Mouse (Mus musculus): ENCODE results near the gene Fam102b. TPM values are rescaled to one million over a fixed set of nuclear protein-coding genes. Genes with fewer than 3 reads are reported as not detected.
A peak's percentile ranks its signal among the peaks of the same experiment; 100 is the strongest.

Fam102b gene
- total RNA-seq (2021): 1 to 10 TPM; 6.3 to 7.4 TPM
- long read RNA-seq, experiment 1, partial matches to known transcripts: 1 of 2 reads
- long read RNA-seq, experiment 1, other reads (novel, unspliced or antisense): 1 of 2 reads
- long read RNA-seq, experiment 2, full-length matches to known transcripts: 2 of 2 reads
- long read RNA-seq, experiment 2, partial matches to known transcripts: 0 of 2 reads
- long read RNA-seq, experiment 2, other reads (novel, unspliced or antisense): 0 of 2 reads

GRCm38 (mm10) chr3:109027515-109027987 is at the start of gene Fam102b:
Gene Fam102b (minus strand): TSS chr3:109027607.
- peak; percentile 92 for DNase-seq

GRCm38 (mm10) chr3:109062989-109063388 is 35.6 kb upstream of the Fam102b start:
- DNase-seq: no peak

- no peak for DNase-seq
Measured at GRCm38 (mm10) chr3:109062391-109062790, 35.0 kb upstream of the Fam102b start.

DNA sequence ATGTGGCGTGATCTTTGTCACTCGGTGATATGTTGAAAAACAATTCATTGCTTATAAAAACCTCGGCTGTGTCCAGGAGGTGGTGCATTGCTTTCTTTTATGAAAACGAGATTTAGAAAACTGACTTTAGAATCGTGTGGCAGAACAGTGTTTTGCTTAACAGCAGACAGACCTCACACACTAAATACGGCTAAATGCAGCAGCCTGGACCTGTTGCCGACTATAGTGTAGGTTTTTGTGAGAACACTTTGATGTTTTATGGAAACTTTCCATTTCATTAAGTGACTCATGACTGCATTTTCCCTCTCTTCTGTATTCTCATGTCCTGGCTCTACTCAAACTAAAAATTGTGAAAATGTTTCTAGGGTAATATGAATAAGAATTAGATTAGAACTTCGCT is 32.5 kb upstream of the Fam102b start:
- DNase-seq: no peak

DNA sequence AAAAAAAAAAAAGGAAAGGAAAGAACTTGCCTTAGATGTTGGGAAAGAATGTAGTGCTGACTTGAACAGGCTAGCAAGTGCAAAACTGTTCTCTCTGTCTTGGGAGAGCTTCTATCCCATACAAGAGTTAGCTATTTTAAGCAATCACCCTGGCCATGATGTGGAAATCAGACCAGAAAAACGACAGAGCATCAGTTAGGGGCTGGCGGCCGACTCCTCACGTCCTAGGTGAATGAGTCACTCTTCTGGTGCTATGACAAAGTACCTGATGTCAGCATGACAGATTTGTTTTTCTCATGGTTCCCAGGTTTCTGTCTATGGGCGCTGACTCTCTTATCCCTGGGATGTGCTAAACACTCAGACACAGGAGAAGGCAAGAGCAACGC is 24.5 kb upstream of the Fam102b start:
- no peak for DNase-seq

DNA sequence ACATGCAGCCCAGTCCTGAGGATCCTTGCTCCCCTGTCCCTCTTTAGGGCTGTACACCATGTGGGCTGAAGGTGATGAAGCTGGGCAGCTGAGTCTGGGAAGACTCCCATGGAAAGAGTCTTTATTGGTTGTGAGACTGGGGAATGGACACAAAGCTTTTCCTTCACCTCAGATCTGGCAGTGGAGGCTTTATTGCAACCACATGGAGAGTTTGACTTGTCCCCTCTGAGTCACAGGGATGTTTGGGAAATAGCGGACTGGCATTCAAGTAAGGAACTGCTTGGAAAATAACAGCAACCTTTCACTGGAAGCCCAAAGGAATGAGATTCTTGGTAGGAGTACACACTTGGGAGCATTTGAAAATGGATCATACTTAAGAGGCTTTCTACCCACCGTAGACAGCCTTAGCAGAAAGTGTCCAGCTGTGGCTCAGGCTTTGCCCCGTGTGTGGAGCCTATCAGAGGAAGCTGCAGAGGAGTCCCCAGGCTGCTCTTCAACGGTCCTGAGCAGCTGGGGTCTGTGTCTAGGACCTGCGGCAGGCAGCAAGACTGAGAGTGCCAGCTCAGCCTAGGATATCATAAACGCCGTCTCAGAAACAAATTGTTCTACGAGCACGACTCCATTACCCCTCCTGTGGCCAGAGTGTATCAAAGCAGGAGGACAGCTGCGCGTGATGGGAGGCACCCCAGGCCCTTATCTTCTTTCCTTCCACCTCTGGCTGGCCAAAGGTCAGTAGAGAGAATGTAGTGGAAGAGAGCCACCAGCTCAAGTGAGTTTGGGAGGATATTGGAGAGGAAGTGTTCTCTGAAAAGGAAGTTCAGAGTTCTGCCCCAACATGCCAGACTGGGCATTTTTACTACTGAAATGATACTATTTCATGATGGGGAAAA is 23.9 kb upstream of the Fam102b start:
- no peak for DNase-seq

GRCm38 (mm10) chr3:109047707-109048283 is 20.4 kb upstream of the Fam102b start:
- no peak for DNase-seq

DNA sequence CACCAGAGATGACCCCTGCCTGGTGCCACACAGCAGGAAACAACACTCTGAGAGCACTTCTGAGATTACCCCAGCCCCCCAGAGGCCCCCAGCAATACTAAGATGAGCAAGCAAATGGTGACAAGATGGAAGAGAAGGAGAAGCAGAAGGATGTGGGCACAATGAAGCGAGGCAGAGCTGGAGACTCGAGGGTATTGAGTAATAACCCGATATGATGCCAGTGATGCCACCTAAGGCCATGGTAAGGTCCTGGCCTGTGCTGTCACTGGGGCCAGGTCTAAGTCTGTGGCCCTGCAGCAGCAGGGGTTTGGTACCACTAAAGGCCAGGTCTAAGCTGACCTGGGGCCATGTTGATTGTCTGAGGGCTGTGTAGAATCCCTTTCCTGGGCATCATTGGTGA is 19.0 kb upstream of the Fam102b start:
- no peak for DNase-seq

GRCm38 (mm10) chr3:109043395-109043794 is 16.0 kb upstream of the Fam102b start:
- DNase-seq: no peak

GRCm38 (mm10) chr3:109040908-109041307 is 13.5 kb upstream of the Fam102b start:
- no peak for DNase-seq

DNA sequence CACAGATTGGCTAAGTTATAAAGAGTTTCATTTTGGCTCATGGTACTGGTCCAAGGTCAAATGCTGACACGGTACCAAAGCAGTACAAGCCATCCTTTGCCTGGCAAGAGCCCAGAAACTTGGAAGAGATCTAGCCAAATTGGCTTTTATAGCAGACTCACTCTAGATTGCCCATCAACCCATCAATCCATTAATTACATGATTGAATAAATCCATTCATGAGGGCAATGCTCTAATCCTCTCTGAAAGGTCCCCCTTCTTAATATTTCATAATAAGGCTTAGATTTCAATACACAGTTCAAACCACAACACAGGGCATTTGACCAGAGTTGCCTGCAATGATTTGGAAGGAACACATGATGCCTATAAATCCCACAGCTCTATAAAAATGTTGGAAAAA is 7.0 kb upstream of the Fam102b start:
- DNase-seq: no peak

DNA sequence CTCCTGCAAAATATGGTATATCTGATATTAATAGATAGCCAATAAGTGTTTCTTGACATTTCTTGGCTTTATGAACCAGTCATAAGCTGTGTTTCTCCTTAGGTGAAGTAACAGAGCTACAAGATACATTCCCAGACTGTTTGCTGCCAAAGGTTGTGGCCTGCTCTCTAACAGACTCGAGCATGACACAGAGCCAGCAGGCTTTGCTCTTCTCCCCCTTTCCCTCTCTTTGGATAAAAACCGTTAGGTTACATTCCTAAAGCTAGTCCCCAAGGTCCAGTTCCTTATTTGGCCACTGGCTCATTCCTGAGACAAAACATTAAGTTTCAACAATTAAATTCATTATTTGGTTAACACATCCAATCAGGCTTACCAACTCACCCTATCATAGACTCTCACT is 4.9 kb upstream of the Fam102b start:
- DNase-seq: no peak

DNA sequence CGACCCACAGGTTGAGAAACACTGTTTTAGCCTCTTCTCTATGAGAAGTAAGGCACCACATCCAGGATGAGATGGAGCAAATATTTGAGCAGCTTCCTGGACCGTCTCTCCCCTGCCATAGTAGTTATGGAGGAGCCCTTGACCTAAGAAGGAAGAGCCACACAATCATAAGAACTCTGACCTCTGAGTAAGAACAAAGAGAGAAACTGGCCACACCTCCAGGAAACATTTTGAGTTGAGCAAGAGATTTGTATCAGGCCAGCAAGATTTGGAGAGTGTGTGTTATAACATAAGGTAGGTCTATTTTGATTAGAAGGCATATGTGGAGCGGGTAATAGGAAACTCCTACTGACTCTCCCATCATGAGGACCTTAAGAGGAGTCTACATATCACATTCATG is 4.2 kb upstream of the Fam102b start:
- no peak for DNase-seq

DNA sequence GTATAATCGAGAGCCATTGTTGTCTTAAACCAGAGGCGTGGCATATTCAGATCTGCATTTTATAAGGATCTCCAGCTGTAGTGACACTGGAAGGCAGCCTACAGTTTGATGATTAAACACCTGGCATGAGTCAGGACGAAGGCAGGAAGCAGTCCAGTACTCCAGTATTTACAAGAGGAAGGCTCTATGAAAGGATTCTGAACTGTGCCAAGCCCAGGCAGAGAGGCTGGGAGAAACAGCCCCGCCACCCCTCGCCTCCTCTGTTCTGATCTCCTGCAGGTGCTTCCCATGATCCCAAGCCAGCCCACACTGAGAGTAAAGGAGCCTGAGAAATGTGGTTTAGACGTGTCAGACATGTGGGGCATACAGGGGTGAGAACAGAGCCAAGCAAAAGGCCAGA is 3.4 kb upstream of the Fam102b start:
- peak; percentile 55 for DNase-seq

GRCm38 (mm10) chr3:109029661-109030060 is 2.3 kb upstream of the Fam102b start:
- peak; percentile 44 for DNase-seq

GRCm38 (mm10) chr3:109026991-109027470 is 376 bp downstream of the Fam102b start:
- DNase-seq: peak; percentile 34

GRCm38 (mm10) chr3:109026462-109026990 is 881 bp downstream of the Fam102b start:
- DNase-seq: no peak

DNA sequence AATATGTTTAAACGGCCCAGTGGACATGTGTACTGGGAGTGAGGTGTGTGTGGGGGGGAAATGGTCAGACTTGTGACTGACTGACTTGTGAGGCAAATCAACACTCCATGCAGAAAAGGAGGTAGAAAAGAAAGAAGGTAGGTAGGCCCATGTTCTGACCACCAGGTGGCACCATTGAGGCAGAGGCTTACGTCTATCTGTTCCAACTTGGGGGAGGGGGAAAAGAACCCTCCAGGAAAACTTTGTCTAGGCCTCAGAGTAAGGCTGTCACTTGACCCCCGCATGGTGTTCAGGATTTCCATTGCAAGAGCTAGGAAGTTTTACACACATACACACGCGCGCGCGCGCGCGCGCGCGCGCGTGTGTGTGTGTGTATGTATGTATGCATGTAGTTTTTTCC is 1.8 kb downstream of the Fam102b start:
- DNase-seq: peak; percentile 48

DNA sequence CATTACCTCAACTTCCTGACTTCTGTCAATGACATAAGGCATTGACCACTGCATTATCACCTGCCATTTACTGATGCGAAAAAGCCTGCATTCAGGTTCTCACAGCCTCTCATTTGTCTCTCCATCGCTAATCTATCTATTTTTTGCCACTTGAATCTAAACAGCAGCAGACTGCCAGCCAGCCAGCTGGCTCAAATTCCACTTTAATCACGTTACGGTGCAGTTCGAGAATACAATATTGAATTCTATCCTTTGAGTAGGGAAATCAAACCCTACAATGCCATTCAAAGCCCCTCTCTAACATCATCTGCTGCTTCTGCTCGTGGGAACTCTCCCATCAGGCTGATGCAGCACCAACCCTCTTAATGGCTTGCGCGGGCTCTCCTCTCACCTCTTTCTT is 4.3 kb downstream of the Fam102b start:
- no peak for DNase-seq

- peak; percentile 52 for DNase-seq
Measured at GRCm38 (mm10) chr3:109021720-109022516, 5.5 kb downstream of the Fam102b start.

DNA sequence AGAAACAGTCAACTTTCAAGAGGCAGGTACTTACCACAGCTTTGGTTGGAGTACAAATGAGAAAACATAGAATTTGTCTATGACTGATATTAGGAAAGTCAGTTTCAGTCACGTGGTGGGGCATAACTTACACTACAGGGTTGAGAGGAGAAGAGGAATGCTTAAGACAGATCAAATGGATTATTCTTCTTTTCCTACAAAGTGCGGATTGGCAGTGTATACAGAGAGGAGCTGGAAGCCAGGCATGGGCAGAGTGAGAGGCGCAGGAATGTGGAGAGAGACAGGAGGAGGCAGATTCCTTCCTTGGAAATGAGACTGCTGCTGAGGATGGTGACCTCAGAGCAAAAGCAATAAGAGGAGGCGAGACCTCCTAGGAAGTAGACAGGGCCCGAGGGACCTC is 9.1 kb downstream of the Fam102b start:
- no peak for DNase-seq

GRCm38 (mm10) chr3:109012595-109012994 is 14.8 kb downstream of the Fam102b start:
- no peak for DNase-seq
